Mouse (Mus musculus) heart, postnatal 0 days (tissue): ENCODE measurements around the gene Akap2.

Experiments used
- CTCF ChIP-seq: IDR thresholded peaks from 2 replicates; pipeline ENCODE4 v1.5.1; 2016; ENCODE audit warnings: antibody characterized with exemption, control low read depth, low read depth
- EP300 ChIP-seq: IDR thresholded peaks from 2 replicates; pipeline ENCODE4 v1.6.1; 2016; ENCODE audit warnings: antibody characterized with exemption, low read depth

DNA sequence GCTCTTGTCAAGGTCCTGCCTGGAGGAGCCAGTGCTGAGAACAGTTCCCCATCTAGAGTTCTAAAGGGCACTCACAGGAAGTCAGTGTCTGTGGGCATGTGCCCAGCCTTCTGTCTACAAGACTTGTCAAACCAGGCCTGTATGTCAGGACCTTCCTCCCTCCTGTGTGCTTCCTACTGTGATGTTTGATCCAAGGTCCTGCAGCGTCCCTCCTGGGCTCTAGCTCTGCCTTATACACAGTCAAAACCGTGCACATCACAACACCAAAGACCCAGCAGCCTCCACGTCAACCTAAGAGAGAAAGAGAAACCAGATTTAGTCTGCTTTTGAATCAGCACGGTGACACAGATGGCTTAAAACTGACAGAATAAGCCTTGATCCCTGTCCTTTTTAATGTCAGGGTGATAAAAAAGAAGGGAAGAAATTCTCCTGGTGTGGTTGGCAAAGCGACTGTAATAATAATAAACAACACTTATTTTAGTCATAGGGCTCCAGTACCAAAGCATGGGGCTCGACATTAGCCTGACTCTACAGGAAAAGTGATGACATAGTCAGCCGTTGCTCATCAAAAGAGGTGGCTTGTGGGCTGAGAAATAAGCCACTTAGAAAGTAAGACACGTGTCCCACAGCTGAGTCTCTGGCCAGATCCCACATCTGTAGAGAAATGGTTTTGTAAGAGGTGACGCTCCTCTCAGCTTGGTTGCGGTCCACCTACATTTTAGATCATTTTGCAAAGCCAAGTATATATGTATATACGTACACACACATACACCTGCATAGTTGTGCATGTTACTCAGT is 13.5 kb downstream of the Akap2 start:
- TF ChIP-seq CTCF, result no peak
- TF ChIP-seq EP300, result no peak
